In the genomic region with DNA sequence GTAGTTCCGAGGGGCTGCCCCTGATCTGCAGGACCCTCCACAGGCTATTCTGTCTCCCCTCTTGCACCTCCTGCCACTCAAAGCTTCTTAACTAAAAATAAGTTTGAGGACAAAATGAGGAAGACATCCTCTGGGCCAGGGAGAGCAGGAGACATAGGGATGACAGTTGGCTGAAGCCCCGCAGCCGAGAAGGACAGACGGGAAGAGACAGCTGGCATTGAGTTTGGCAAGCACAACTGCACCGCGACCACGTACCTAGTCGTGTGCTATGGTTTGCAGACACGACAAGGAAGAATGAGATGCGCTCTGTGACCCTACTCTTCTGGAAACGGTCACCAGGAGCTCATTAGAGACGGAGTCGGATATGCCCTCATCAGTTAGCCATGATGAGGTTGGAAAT, we compare ENCODE assay signal across 28 mouse cellular contexts. TPM values are rescaled to one million over a fixed set of nuclear protein-coding genes. Genes with fewer than 3 reads are reported as not detected.
"Had no signal": no experiment of that assay in that cellular context is flagged by ENCODE, and none has a peak within 500 bp of the region (broad histone marks: within the 10 kb centered on the region; RNA-seq: fewer than 3 reads in every experiment).

No protein-coding gene starts in this region.

- H3K4me2 ChIP-seq: heart, embryonic 15.5 days; hindbrain, embryonic 13.5 days; hindbrain, embryonic 15.5 days; kidney, embryonic 15.5 days; limb, embryonic 12.5 days; liver, embryonic 11.5 days; liver, embryonic 13.5 days; liver, embryonic 15.5 days had no signal

- DNase-seq: gastrocnemius, postnatal 14 days; gastrocnemius, postnatal 36 days; heart, adult 18-20 months; heart, postnatal 14 days; heart, postnatal 36 days; kidney, adult 11 months; kidney, adult 2 months; kidney, adult 9 months; kidney, postnatal 14 days; kidney, postnatal 36 days; layer of hippocampus, adult 9-11 months; liver; liver, embryonic 13.5 days had no signal

- H3K36me3 ChIP-seq: heart, embryonic 13.5 days; heart, embryonic 15.5 days; hindbrain, embryonic 13.5 days; hindbrain, embryonic 15.5 days; kidney, embryonic 15.5 days; limb, embryonic 10.5 days; limb, embryonic 12.5 days; liver, embryonic 13.5 days; liver, embryonic 15.5 days had no signal

- H3K27me3 ChIP-seq: heart, embryonic 13.5 days; heart, embryonic 15.5 days; hindbrain, embryonic 13.5 days; hindbrain, embryonic 15.5 days; kidney, embryonic 15.5 days; limb, embryonic 12.5 days; liver, embryonic 13.5 days had no signal

- H3K4me1 ChIP-seq: hindbrain, embryonic 15.5 days; kidney, embryonic 15.5 days; limb, embryonic 12.5 days; liver, embryonic 13.5 days; liver, embryonic 15.5 days had no signal

- H3K4me3 ChIP-seq: heart, embryonic 13.5 days; heart, embryonic 15.5 days; hindbrain, embryonic 13.5 days; hindbrain, embryonic 15.5 days; kidney, embryonic 15.5 days; left cerebral cortex, adult 2 months; limb, embryonic 10.5 days; limb, embryonic 12.5 days; liver, embryonic 13.5 days; liver, embryonic 15.5 days had no signal

- ATAC-seq: hindbrain, postnatal 0 days; intestine, embryonic 16.5 days had no signal

- H3K9me3 ChIP-seq: heart, embryonic 15.5 days; hindbrain, embryonic 13.5 days; hindbrain, embryonic 15.5 days; kidney, embryonic 15.5 days; limb, embryonic 10.5 days; limb, embryonic 12.5 days; liver, embryonic 13.5 days; liver, embryonic 15.5 days had no signal

- H3K9ac ChIP-seq: heart, embryonic 13.5 days; heart, embryonic 15.5 days; hindbrain, embryonic 13.5 days; hindbrain, embryonic 15.5 days; kidney, embryonic 15.5 days; limb, embryonic 12.5 days; liver, embryonic 13.5 days; liver, embryonic 15.5 days had no signal

- H3K27ac ChIP-seq: heart, embryonic 13.5 days; heart, embryonic 15.5 days; hindbrain, embryonic 13.5 days; hindbrain, embryonic 15.5 days; hindbrain, postnatal 0 days; kidney, embryonic 15.5 days; kidney, postnatal 0 days; left cerebral cortex, adult 2 months; limb, embryonic 10.5 days; limb, embryonic 12.5 days; liver, embryonic 13.5 days; liver, embryonic 15.5 days had no signal

RNA-seq across cellular contexts. Expression of a gene that starts 48.2 kb away (rescaled TPM):
- total RNA-seq: hematopoietic stem cell, adult 5-6 weeks had no signal
- polyA plus RNA-seq: heart, postnatal 0 days; liver, embryonic 13.5 days; liver, embryonic 15.5 days had no signal
